Mouse (Mus musculus) liver, embryonic 16.5 days (tissue): Measurements from ENCODE around the gene Cobl. TPM values are rescaled to one million over a fixed set of nuclear protein-coding genes. Genes with fewer than 3 reads are reported as not detected.

Experiments
- ATAC-seq: fragments of 200-750 bp; cut with Nextera tagmentation; 2 replicates; pipeline ENCODE4 v1.8.0; 2017; ENCODE audit warnings: low read depth, mild to moderate bottlenecking, moderate number of reproducible peaks, moderate library complexity
- H3K27ac ChIP-seq: fragments of 300-500 bp; sonication (generic); 2 replicates; pipeline ENCODE4 v1.5.1; 2014; ENCODE audit warnings: mild to moderate bottlenecking, low read length
- H3K27me3 ChIP-seq: fragments of 300-500 bp; sonication (generic); 2 replicates; pipeline ENCODE4 v1.6.1; 2014; ENCODE audit warnings: low read depth, low read length, mixed read lengths; ENCODE audit not compliant: control insufficient read depth, insufficient read depth
- H3K36me3 ChIP-seq: fragments of 300-500 bp; sonication (generic); 2 replicates; pipeline ENCODE4 v1.6.1; 2014; ENCODE audit warnings: mild to moderate bottlenecking; ENCODE audit not compliant: control insufficient read depth, insufficient read depth
- H3K4me1 ChIP-seq: fragments of 300-500 bp; sonication (generic); 2 replicates; pipeline ENCODE4 v1.6.1; 2014; ENCODE audit warnings: low read depth, low read length, mixed read lengths; ENCODE audit not compliant: control insufficient read depth
- H3K4me2 ChIP-seq: fragments of 300-500 bp; sonication (generic); 2 replicates; pipeline ENCODE4 v1.6.1; 2014; ENCODE audit warnings: low read depth, low read length, mixed read lengths
- H3K4me3 ChIP-seq: fragments of 300-500 bp; sonication (generic); 2 replicates; pipeline ENCODE4 v1.5.1; 2014; ENCODE audit warnings: low read depth, mild to moderate bottlenecking, low read length
- H3K9ac ChIP-seq: fragments of 300-500 bp; sonication (generic); 2 replicates; pipeline ENCODE4 v1.6.1; 2014; ENCODE audit warnings: low read depth, low read length
- H3K9me3 ChIP-seq: fragments of 300-500 bp; sonication (generic); replicated peaks from 2 replicates; pipeline ENCODE4 v1.6.1; 2016; ENCODE audit warnings: low read length; ENCODE audit not compliant: control insufficient read depth
- WGBS: fragments of 180-500 bp; shearing (Covaris S2); extraction: QIAGEN DNeasy Blood & Tissue Kit; methylation state at CpG from one replicate; pipeline ENCODE4 v1.1.7; 2014; ENCODE audit not compliant: insufficient replicate concordance; 5-methylcytosine and 5-hydroxymethylcytosine counted together
- polyA plus RNA-seq: library from polyadenylated mRNA; unstranded; fragments of >200 nt; fragmentation: Nextera tagmentation; extraction: Ambion mirVana; gene quantifications from 2 replicates; pipeline ENCODE4 v1.2.1, GENCODE M21; 2015

Cobl gene
- polyA plus RNA-seq, 1 experiment from 2014 or later = 2.2 TPM

DNA sequence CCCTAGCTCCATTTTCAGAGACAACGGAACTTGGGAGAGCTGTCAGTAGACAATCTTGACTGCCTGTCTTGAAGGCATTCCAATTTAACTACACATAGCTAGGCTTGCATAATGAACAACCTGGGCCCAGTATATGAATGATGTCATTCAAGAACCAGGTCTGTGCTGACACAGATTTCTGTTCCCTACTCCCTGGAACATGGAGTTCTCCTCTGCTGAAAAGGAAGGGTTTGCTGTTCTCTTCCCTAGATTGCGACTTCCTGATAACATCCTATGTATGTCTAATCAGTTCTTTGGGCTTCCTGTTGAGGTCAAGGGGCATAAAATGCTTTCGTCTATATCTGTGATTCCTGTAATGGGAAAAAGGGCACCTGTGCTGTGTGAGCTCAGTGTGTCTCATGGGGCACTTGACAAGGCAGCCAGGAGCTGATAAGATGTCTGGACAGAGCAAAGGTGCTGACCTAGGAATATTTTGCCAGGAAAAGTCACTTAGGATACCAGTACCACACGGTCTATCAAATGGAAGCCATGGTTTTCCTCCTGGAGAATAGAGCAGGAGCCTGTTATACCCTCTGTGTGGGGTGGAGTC, 219.3 kb downstream of the Cobl start:
- no peaks in the 10 kb centered on the region for H3K27me3 ChIP-seq
- H3K4me2 ChIP-seq = no peak overlapping the region
- H3K4me3 ChIP-seq = no peak overlapping the region
- no peak overlapping the region for H3K9ac ChIP-seq
- H3K9me3 ChIP-seq = no peaks in the 10 kb centered on the region
- no peaks in the 10 kb centered on the region for H3K4me1 ChIP-seq
- no peaks in the 10 kb centered on the region for H3K36me3 ChIP-seq
- ATAC-seq = no peak
- H3K27ac ChIP-seq = no peak overlapping the region
- WGBS = 44% methylated on average over 4 of the region's 4 CpGs

DNA sequence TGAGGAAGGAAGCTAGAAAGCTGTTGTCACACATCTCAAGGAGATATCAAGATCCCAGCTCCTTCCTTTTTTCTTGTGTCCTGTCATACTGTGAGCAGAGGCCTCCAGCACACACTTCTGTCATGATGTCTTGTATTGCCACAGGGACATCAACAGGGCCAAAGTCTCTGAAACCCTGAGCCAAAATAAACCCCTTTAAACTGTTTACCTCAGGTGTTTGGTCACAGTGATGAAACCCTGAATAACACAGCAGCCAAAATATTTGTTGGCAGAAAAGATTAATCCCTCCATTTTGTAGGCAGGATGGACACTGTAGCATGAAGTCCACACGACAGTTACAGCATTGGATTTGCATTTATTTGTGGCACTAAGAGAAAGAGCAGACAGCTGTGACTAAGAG, 228.4 kb downstream of the Cobl start:
- WGBS = 48% methylated on average over 1 of the region's 1 CpGs
- Histone ChIP-seq H3K4me1 (no peaks in the 10 kb centered on the region), H3K4me2 (no peak overlapping the region), H3K9me3 (no peaks in the 10 kb centered on the region), H3K4me3 (no peak overlapping the region), H3K9ac (no peak overlapping the region), H3K36me3 (no peaks in the 10 kb centered on the region), H3K27me3 (no peaks in the 10 kb centered on the region), H3K27ac (no peak overlapping the region)
- ATAC-seq = no peak

DNA sequence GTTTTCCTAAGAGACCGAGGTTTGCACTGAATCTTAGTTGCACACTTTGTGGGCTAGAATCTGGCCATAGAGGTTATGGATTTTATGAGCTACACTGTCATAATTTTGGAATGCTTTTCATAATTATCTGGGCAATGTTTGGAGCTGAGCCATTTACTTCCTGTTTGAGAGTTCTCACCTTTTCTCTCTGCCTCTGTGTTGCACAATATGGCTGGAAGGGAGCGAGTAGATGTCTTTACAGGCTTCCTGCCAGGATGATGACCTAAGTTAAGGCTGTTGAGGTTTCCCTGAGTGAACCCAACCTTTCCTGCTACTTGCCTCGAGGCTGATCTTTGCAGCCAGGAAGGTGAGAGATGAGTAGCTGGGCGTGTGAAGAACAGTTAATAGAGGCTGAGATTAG, 229.9 kb downstream of the Cobl start:
- WGBS = 43% methylated on average over 4 of the region's 4 CpGs

DNA sequence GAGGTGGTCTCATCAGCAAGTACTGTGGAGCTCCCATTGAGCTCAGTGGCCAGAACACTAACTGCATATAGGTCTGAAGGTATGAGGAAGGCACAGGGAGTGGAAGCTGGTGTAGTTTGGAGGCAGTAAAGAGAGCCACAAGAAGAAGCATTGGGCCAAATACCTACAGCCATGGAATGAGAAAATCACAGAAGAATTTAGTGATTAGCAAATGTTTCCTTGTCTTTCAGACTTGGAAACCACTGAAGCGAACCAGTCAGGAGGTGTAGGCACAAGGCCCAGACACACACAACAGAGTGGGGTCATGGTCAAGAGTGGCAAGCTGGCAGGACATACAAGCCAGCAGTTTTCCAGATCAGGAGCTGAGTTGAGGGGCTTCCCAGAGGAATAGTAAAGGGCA, 230.6 kb downstream of the Cobl start:
- no peaks in the 10 kb centered on the region for H3K4me1 ChIP-seq
- no peak overlapping the region for H3K4me2 ChIP-seq
- no peak overlapping the region for H3K9ac ChIP-seq
- H3K9me3 ChIP-seq = no peaks in the 10 kb centered on the region
- no peak overlapping the region for H3K4me3 ChIP-seq
- no peaks in the 10 kb centered on the region for H3K36me3 ChIP-seq
- H3K27ac ChIP-seq = no peak overlapping the region
- ATAC-seq = no peak
- 62% methylated on average over 1 of the region's 1 CpGs for WGBS
- no peaks in the 10 kb centered on the region for H3K27me3 ChIP-seq

More for the DNA sequence above, 229.9 kb downstream of the Cobl start:
- no peak overlapping the region for H3K9ac ChIP-seq
- H3K4me2 ChIP-seq = no peak overlapping the region
- no peaks in the 10 kb centered on the region for H3K36me3 ChIP-seq
- no peak overlapping the region for H3K27ac ChIP-seq
- H3K27me3 ChIP-seq = no peaks in the 10 kb centered on the region
- no peak overlapping the region for H3K4me3 ChIP-seq
- no peak for ATAC-seq
- no peaks in the 10 kb centered on the region for H3K9me3 ChIP-seq
- no peaks in the 10 kb centered on the region for H3K4me1 ChIP-seq

DNA sequence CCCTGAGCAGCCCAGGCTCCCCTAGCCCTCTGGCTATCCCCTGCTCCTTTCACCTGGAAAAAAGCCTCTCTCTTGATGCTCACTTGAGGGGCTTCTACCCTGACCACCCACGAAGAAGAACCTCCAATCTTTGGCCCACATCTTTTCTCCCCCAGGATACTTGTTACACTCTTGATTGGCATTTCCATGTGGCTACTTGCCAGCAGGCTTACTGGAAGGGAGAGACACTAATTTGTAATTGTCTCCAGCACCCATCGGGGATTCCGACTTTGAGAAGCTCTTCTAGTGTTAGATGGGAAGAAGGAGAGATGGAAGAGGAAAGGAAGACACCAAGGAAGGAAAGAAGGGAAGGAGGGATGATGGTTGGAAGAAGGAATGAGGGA, 232.0 kb downstream of the Cobl start:
- Histone ChIP-seq H3K4me3 (no peak overlapping the region), H3K9me3 (no peaks in the 10 kb centered on the region), H3K27me3 (no peaks in the 10 kb centered on the region), H3K36me3 (no peaks in the 10 kb centered on the region), H3K27ac (no peak overlapping the region), H3K4me2 (no peak overlapping the region), H3K4me1 (no peaks in the 10 kb centered on the region), H3K9ac (no peak overlapping the region)
- WGBS = 51% methylated on average over 3 of the region's 3 CpGs
- ATAC-seq = no peak

DNA sequence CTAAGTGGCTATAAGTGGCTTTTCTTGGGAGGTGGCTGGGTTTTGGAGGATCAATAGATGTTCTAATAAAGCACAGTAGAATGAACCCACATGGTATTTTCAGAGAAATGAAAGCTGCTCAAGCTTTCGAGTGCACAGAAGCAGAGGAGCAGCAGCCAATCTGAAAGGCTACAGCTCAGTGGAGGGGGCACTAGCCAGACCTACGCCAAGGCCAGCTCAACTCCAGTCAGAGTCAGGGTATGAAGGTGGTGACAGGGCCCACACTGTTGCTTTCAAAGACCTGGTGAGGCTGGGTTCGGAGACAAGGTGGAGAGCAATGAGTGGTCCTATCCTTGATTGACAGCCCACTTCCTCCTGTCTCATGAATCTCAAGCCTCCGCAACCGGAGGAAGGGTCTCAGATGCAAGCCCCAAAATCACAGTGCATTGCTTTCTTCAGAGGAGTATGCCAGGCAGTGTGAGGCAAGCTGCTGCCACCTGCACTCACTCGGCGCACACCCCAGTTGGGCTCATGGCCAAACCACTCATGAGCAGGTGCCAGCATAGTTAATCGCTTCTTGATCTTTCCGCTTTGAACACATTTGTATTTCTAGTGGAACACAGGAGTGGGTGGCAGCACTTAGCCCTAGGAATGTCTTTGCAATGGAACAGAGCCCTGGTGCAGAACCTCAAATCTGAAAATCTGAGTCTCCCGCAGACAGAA, 232.6 kb downstream of the Cobl start:
- no peak overlapping the region for H3K4me2 ChIP-seq
- no peak overlapping the region for H3K27ac ChIP-seq
- ATAC-seq = no peak
- no peaks in the 10 kb centered on the region for H3K36me3 ChIP-seq
- H3K9ac ChIP-seq = no peak overlapping the region
- no peak overlapping the region for H3K4me3 ChIP-seq
- WGBS = 71% methylated on average over 10 of the region's 10 CpGs
- H3K27me3 ChIP-seq = no peaks in the 10 kb centered on the region
- no peaks in the 10 kb centered on the region for H3K9me3 ChIP-seq
- H3K4me1 ChIP-seq = no peaks in the 10 kb centered on the region

DNA sequence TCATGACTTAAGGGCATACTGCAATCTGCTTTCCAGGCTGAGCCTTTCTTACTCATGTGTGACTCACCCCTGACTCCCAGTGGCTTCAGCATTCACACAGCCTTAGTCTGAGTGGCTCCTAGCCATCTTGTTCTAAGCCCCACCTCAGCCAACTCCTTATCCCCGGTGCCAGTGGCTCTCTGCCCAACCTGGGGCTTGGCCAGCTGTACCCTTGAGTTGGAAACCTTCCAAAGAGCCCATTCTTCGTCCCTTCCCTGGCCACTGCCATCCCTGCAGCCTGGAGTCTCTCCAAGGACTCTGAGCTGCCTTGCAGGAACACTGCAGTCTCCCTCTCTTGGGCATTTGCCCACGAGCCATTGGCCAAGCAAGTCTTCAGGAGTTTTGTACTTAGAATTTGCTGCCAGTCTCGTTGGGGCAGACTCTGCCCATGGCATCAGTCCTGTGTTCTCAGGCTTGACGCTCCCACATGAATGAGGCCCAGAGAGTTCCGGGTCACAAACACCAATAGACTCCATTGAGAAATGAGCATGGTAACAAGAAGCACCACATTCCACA, 233.2 kb downstream of the Cobl start:
- Histone ChIP-seq H3K9ac (no peak overlapping the region), H3K4me1 (no peaks in the 10 kb centered on the region), H3K9me3 (no peaks in the 10 kb centered on the region), H3K27me3 (no peaks in the 10 kb centered on the region), H3K36me3 (no peaks in the 10 kb centered on the region), H3K27ac (no peak overlapping the region), H3K4me2 (no peak overlapping the region), H3K4me3 (no peak overlapping the region)
- no peak for ATAC-seq
- 49% methylated on average over 6 of the region's 6 CpGs for WGBS

DNA sequence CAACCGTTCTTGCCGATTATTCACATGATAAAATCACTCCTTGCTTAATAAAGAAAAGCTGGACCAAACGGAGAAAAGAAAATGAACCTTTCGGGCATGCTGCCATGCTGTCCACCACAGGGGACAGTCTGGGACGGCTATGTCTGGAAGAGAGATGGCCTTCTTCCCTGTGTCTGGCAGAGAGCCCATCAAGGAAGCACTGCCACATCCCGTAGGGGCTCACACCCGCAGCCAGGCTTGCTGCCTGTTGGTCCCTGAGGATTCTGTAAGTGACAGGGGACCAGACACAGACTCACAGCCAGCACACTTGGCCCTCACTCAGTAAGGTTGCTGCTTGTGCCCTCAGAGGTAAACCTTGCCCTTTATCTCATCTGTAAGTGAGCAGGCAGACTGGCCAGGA, 235.3 kb downstream of the Cobl start:
- Histone ChIP-seq H3K27ac (no peak overlapping the region), H3K9ac (no peak overlapping the region), H3K4me3 (no peak overlapping the region), H3K4me2 (no peak overlapping the region), H3K27me3 (no peaks in the 10 kb centered on the region), H3K4me1 (no peaks in the 10 kb centered on the region), H3K9me3 (no peaks in the 10 kb centered on the region), H3K36me3 (no peaks in the 10 kb centered on the region)
- WGBS = 57% methylated on average over 7 of the region's 7 CpGs
- ATAC-seq = no peak

DNA sequence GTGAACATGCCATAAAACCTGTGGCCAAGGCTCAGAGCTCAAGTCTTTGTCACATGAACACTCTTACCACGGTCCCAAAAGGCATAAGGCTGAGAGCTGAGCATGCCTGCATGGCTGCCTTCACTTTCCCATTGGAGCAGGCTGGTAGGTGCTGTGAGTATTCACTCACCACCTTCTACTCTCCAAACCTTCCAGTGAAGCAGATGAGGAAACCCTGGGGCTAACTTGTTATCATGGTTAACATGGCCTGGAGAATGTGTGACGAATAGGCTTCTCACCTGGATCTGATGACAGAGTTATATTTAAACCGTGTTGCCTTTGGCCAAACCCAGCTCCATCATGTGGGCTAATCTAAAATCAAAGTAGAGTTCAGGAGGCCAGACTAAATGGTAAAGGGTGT, 237.4 kb downstream of the Cobl start:
- H3K36me3 ChIP-seq = no peaks in the 10 kb centered on the region
- H3K9me3 ChIP-seq = no peaks in the 10 kb centered on the region
- no peaks in the 10 kb centered on the region for H3K27me3 ChIP-seq
- H3K27ac ChIP-seq = no peak overlapping the region
- H3K4me1 ChIP-seq = no peaks in the 10 kb centered on the region
- 55% methylated on average over 3 of the region's 3 CpGs for WGBS
- no peak overlapping the region for H3K4me2 ChIP-seq
- H3K9ac ChIP-seq = no peak overlapping the region
- H3K4me3 ChIP-seq = no peak overlapping the region
- no peak for ATAC-seq
